Mouse (Mus musculus) liver, postnatal 0 days (tissue): ENCODE results near the gene Sstr4.

Experiments
- CTCF ChIP-seq: sonication (generic); IDR thresholded peaks from 2 replicates; pipeline ENCODE4 v1.5.1; 2016; ENCODE audit warnings: antibody characterized with exemption, low read depth
- EP300 ChIP-seq: IDR thresholded peaks from 2 replicates; pipeline ENCODE4 v1.6.1; 2016; ENCODE audit warnings: antibody characterized with exemption, low read depth, mild to moderate bottlenecking

GRCm38 (mm10) chr2:148397015-148397783 is 2.1 kb downstream of the Sstr4 start:
- TF ChIP-seq CTCF (no peak), EP300 (no peak)
